Comparison of ENCODE assay signal across 36 mouse cellular contexts in the genomic region with DNA sequence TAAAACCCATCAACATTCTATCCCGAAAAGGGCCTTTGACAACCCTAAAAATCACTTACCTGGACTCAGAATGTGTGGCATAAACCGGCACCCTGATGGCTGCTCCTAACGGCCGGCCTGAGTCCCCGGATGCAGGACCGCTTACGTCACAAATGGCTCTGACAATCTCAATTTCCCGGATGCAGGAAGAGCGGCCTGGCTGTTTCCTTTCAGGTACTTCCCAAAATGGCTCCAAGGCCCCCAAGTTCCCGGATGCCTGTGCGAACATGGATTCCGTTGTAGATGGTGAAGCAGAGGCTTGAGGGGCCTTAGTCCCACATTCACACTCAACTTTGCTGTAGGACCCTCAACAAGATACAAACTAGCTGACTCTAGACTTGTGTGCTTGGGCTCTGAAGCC. TPM values are rescaled to one million over a fixed set of nuclear protein-coding genes. Genes with fewer than 3 reads are reported as not detected.
"Had no signal": no experiment of that assay in that cellular context is flagged by ENCODE, and none has a peak within 500 bp of the region (broad histone marks: within the 10 kb centered on the region; RNA-seq: fewer than 3 reads in every experiment).

Gene 1700080O16Rik (minus strand): TSS at position 101 of the 400 bp plus-strand sequence.

- H3K4me1 ChIP-seq: limb, embryonic 10.5 days; limb, embryonic 12.5 days; limb, embryonic 13.5 days; limb, embryonic 15.5 days; liver, embryonic 12.5 days; liver, embryonic 13.5 days; liver, embryonic 15.5 days; lung, embryonic 15.5 days; megakaryocyte, embryonic 14.5 days; midbrain, embryonic 10.5 days; midbrain, embryonic 12.5 days; midbrain, embryonic 13.5 days; midbrain, embryonic 15.5 days had no signal

- H3K27ac ChIP-seq: left cerebral cortex, adult 2 months; limb, embryonic 10.5 days; limb, embryonic 12.5 days; limb, embryonic 13.5 days; limb, embryonic 15.5 days; liver, embryonic 12.5 days; liver, embryonic 13.5 days; liver, embryonic 14.5 days; liver, embryonic 15.5 days; lung, embryonic 15.5 days; macrophage; midbrain, embryonic 10.5 days; midbrain, embryonic 12.5 days; midbrain, embryonic 13.5 days; midbrain, embryonic 15.5 days had no signal

- H3K27me3 ChIP-seq: liver, embryonic 13.5 days; liver, embryonic 15.5 days; lung, embryonic 15.5 days; midbrain, embryonic 12.5 days; midbrain, embryonic 13.5 days; midbrain, embryonic 15.5 days had no signal

- DNase-seq: left cerebral cortex, postnatal 4 days; liver; liver, embryonic 13.5 days; liver, postnatal 0 days; lung, adult 18-20 months; lung, adult 2 months; lung, postnatal 14 days; lung, postnatal 36 days; lung, postnatal 4 days; midbrain, embryonic 14.5 days had no signal

- H3K36me3 ChIP-seq: limb, embryonic 10.5 days; limb, embryonic 12.5 days; limb, embryonic 13.5 days; limb, embryonic 15.5 days; liver, embryonic 12.5 days; liver, embryonic 13.5 days; liver, embryonic 15.5 days; lung, embryonic 15.5 days; midbrain, embryonic 10.5 days; midbrain, embryonic 12.5 days; midbrain, embryonic 13.5 days; midbrain, embryonic 15.5 days had no signal

- H3K4me3 ChIP-seq: left cerebral cortex, adult 2 months; limb, embryonic 10.5 days; limb, embryonic 12.5 days; limb, embryonic 13.5 days; limb, embryonic 15.5 days; liver, embryonic 12.5 days; liver, embryonic 13.5 days; liver, embryonic 15.5 days; lung, embryonic 15.5 days; megakaryocyte, embryonic 14.5 days; midbrain, embryonic 10.5 days; midbrain, embryonic 12.5 days; midbrain, embryonic 13.5 days; midbrain, embryonic 15.5 days; myocyte had no signal

RNA-seq across cellular contexts. Expression of gene 1700080O16Rik, which starts in this region (rescaled TPM):
- polyA plus RNA-seq: limb, embryonic 10.5 days; limb, embryonic 11.5 days; limb, embryonic 12.5 days; limb, embryonic 13.5 days; limb, embryonic 14.5 days; limb, embryonic 15.5 days; liver, adult 2 months; liver, embryonic 11.5 days; liver, embryonic 12.5 days; liver, embryonic 13.5 days; liver, embryonic 14.5 days; liver, embryonic 15.5 days; liver, embryonic 16.5 days; liver, postnatal 0 days; lung, adult 2 months; lung, embryonic 14.5 days; lung, embryonic 15.5 days; lung, embryonic 16.5 days; macrophage; midbrain, embryonic 10.5 days; midbrain, embryonic 11.5 days; midbrain, embryonic 12.5 days; midbrain, embryonic 13.5 days; midbrain, embryonic 14.5 days; midbrain, embryonic 15.5 days; midbrain, embryonic 16.5 days; midbrain, postnatal 0 days had no signal
